In genomic region chr19:32637357-32638275, GRCm38 (mm10) we compare ENCODE assay signal across 1 mouse cellular context.
TF ChIP-seq lines count a peak whose summit lies in the region.

No protein-coding gene starts in this region.

TF ChIP-seq in CH12.LX, 34 proteins besides CTCF, POLR2A, EP300 and RAD21 (continued from another document):
- TF ChIP-seq TBP (conservative IDR thresholded peaks at IDR 0.05; ENCODE audit: low read depth, low read length) (no peak), ETS1 (conservative IDR thresholded peaks at IDR 0.05; ENCODE audit: low read depth, low read length) (peak; percentile 70), TCF12 (IDR thresholded peaks at IDR 0.05; ENCODE audit: low read depth, low read length) (no peak), MAZ (IDR thresholded peaks at IDR 0.05; ENCODE audit: low read depth, low read length) (peak; percentile 50; the same call in 1 of the 2 replicates), JUND (conservative IDR thresholded peaks at IDR 0.05; ENCODE audit: low read depth, low read length) (no peak), PAX5 (IDR thresholded peaks at IDR 0.05; ENCODE audit: low read length) (no peak), ZNF384 (IDR thresholded peaks at IDR 0.05; ENCODE audit: low read depth, low read length) (no peak), RCOR1 (conservative IDR thresholded peaks at IDR 0.05; ENCODE audit: low read depth, low read length) (no peak), NRF1 (IDR thresholded peaks at IDR 0.05; ENCODE audit: low read depth, low read length) (no peak), MEF2A (IDR thresholded peaks at IDR 0.05; ENCODE audit: borderline replicate concordance, low read depth, low read length) (peak; percentile 65; the same call in 1 of the 2 replicates)
